Mouse (Mus musculus) urinary bladder, postnatal 25 days (tissue): ENCODE measurements at regions not wholly inside any gene's neighbourhood (a gene's known extent, or its start where the extent isn't known, plus 50 kb on each side); places are given as distances from the start of the nearest gene placed in this dataset.
A peak's percentile ranks its signal among the peaks of the same experiment; 100 is the strongest.

ENCODE experiments used
- DNase-seq: peaks from one replicate; pipeline ENCODE4 v3.0.0; 2022; ENCODE audit warnings: low spot score

DNA sequence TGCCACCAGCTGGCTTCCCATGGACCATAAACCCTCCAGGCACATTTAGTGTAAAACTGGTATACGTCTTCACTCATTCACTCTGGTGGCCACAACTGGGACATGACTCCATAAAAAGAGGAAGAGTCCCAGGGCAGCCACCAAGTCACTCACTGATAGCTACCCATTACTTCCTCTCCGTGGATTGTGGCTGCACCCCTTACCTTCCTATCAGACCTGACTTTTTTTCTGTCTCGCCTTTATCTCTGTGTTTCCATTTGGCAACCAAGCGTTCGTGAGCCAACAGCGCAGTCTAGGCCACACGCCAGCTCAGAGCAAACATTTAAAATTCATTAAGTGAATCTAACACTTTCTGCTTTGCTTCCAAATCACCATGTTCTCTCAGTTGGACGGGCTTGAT, 53.9 kb upstream of the Slc44a1 start:
- no peak for DNase-seq

DNA sequence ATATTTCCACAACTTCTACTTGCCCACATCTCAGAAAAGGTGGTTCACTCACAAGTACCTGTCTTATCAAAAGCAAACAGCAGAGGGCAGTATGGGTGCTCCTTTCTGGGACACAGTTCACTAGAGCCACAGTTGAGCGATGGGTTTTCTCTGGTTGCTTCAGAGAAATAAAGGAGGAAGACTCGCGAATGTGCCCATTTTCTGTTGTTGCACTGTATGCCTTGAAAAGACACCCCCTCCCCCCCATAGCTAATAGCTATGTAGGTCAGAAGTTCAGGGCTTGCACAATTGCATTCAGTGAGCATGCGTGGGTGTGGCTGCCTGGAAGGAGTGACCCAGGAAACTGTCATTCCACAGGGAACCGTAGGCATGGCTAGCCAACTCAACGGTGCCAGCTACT, 55.5 kb upstream of the Slc44a1 start:
- peak; percentile 75 for DNase-seq

DNA sequence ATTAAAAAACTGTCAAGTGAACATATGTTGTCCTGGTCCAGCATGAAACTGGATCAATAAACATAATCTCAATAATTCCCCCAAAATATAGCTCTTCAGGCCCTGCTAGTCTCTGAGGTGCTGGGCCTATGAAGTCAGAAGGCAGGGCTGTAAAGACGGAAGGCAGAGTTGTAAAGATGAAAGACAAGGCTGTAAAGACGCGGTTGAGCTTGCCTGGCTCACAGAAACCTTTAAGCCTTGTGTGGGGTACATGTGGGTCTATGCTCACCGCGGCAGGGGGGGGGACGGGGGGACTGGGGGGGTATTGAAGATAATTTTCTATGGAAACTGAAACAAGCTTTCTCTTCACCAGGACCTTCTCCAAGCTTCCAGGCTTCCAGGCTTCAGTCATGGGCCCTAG, 56.1 kb upstream of the Slc44a1 start:
- no peak for DNase-seq

DNA sequence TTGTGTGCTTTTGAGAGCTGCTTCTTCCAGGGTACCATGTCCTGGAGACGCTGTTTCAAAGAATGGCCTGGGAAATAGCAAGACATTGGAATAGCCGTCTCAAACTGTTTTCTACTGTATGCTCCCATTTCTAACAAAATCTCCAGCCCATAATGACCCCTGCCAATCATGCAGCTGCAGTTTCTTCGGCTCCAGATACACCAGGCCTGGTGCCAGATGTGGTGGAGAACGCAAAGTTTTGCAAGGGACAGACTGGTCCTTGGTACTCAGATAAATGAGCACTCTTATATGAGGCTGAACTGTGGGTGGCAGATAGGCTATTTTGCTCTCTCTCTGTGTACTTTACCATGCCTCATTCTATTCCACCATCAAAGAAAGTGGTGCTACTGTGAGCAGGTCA, 58.2 kb upstream of the Slc44a1 start:
- no peak for DNase-seq

DNA sequence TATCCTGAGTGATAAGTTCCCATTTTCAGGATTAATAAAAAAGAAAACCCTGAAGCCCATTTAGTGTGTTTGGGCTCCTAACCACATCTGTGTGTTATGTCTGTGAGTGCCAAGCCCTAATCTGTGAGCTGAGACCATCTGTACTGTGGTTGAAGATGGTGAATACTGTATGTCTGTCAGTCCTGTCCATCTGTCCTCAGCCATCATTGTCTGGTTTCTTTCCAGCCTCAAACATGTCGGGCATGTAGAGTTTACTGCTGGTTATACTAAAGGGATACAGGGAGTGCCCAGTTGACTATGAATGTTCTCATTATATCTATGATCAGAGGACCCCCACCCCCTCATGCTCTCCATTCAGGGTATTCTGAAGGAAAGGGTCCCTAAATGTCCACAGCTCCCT, 60.4 kb upstream of the Slc44a1 start:
- no peak for DNase-seq

DNA sequence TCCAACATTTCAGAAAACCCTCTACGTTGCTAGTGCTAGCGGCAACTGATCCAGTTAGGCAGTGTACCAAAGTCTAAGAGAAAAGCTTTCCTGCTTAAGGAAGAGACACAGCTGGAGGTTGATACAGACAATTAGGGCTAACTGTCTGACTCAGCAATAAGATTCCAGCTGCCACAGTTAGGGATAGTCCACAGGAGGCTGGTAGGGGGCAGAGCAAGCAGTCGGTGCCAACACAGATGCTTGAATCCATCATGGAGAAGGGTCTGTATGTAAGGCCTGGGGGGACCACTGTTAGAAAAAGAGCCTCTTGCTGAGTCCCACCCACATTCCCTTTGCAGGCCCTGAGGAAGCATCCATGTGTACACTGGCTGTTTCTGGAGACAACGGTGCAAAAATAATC, 63.2 kb upstream of the Slc44a1 start:
- DNase-seq, result no peak

DNA sequence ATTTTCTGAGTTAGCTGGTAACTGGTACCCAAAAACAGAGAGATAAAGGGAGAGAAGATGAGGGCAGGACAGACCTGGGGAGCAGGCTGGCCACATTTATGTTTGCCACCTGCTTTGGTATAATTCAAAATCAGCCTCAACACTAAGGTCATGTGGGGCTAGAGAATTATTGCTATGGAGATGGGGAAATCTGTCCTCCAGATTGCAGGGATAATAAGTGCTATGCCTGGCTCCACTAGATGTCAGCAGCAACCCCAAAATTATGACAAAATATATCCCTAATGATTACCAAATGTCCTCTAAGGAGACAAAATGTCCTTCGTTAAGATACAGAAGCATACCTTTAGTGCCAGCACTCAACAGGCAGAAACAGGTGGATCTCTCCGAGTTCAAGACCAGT, 83.8 kb upstream of the Slc44a1 start:
- no peak for DNase-seq

DNA sequence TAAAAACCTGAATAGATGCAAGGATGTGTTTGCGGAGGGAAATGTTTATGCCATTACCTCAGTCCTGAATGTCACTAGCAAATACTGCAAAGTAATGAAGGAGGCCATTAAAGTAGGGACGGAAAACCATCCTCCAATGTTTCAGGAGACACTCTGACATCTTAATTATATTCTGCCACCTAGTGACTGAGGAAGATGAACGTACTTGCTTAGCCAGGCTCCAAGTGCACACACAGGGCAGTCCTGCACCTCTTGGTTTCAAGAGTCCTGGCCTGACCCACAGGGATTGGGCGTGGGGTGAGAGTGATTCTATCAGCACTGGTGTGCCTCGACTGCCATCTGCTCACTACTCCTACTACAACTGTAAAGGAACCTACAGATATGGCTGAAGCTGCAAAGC, 85.3 kb upstream of the Slc44a1 start:
- DNase-seq, result no peak

DNA sequence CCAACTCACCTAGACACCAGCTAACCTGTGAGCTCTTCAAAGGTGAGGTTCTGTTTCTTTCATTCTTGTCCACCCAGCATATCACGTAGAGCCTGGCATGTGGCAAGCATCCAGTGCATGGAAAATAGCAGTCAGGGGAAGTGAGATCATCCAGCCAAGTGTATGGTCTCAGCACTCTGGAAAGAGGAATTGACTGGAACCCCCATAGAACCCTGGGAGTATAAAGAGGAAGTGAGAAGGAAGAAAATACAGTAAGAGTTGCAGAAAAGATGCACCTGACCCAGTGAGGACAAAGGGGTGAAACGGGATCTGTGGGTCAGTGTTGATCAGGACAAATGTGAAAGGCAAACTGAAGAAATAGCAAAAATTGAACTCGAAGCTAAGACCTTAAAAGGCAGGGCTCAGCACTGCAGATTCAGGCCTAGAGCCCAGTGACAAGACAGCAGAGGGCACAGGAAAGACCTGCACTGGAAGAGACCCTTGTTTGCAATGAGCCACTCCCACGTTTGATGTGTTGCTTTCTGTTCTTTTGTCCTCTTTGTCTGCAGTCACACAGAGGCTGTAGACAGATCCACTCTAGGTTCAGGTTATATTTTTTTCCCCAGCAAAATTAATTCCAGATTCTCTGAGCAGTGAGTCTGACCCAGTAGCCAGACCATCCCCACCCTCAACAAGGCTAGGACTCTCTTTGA, 86.7 kb upstream of the Slc44a1 start:
- no peak for DNase-seq

DNA sequence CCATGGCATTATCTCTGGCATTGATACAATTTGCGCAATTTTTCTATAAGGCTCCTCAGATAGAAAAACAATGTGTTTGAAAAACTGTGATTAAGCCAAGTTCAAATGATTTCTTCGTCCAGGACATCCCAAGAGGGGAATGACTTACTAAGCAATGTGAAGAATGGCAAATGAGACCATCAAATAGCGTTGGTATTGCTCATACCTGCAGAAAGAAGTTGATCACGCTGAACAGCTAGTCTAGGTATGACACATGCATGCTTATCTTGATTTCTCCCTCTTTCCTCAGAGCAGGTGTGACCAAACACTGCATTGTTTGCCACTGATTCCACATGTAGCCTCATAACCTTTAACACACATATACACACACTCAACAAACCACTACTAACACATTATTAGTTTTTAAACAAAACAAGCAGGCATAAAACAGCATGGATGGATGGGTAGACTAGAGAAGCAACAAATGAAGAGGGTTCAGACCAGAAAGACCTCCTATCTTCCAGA, 89.1 kb upstream of the Slc44a1 start:
- no peak for DNase-seq

DNA sequence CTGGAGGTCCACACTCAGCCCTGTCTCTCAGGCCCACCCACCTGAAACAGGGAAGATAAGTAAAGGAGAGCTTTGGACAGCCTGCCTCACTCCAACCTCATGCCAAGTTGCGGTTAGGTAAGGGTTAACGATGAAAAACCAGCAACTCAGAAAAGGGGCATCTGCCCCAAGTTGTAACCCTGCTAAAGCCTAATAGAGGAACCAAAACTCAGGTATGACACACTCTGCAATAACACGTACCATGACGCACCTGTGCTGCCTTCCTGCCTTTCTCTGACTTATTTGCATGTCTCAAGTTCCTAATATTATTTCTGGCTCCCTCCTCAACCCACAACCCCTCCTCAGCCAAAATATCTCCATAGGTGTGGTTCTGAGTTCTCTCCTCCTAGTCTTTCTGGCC, 94.9 kb upstream of the Slc44a1 start:
- no peak for DNase-seq

DNA sequence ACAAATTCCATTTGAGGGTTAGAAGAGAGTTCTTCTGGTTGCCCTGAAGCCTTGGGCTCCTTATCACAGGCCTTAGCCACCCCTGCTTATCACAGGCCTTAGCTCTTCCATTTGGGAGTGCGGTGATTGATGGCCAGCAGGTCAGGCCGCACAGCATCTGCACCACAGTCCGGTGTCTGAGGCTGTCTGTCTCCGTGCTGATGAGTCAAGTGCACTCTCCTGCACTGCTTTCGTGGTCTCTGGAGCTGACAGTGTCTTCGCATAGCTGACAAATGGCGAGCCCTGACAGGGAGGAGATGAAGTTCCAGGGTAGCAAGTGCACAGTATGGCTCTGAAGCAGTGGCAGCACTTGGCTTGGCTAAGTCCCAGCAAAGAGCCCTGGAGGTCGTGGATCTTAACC, 95.7 kb upstream of the Slc44a1 start:
- no peak for DNase-seq

DNA sequence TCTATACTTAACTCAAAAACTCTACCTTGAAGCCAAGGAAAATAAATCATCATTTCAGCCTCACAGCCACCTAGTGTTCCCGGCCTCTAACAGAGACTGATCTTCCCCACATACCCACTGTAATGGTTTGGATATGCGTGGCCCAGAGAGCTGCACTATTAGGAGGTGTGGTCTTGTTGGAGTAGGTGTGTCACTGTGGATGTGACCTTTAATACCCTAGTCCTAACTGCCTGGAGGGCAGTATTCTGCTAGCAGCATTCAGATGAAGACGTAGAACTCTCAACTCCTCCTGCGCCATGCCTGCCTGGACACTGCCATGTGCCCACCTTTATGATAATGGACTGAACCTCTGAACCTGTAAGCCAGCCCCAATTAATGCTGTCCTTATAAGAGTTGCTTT, 99.0 kb upstream of the Slc44a1 start:
- DNase-seq, result no peak

DNA sequence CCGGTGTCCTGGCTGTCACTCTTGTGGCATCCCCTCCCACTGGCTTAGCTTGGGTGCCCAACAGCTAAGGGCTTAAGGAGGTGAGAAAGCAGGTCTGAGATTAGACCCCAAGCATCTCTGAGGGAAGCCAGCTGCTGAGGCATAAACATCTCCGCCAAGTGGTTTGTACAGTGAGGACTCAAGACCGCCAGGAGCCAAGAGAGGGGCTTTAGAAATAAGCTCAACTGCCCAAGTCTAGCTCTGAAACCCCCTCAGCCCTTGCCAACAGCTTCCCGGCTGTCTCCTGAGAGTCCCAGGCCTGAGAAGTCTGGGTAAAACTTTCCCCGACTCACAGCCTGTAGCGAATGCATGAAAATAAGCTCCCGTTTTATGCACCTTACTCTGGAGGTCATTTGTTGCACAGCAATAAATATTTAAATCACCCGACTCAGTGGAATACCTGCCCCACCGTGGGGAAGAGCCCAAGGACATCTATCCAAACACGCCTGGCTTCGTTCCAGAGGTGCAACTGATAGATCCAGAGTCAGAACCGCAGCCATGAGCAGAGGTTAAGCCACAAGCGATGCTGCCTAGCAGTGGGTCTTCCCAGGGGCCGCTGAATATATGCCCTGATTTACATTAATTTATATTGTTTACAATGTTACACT, 100.1 kb upstream of the Slc44a1 start:
- DNase-seq, result no peak

DNA sequence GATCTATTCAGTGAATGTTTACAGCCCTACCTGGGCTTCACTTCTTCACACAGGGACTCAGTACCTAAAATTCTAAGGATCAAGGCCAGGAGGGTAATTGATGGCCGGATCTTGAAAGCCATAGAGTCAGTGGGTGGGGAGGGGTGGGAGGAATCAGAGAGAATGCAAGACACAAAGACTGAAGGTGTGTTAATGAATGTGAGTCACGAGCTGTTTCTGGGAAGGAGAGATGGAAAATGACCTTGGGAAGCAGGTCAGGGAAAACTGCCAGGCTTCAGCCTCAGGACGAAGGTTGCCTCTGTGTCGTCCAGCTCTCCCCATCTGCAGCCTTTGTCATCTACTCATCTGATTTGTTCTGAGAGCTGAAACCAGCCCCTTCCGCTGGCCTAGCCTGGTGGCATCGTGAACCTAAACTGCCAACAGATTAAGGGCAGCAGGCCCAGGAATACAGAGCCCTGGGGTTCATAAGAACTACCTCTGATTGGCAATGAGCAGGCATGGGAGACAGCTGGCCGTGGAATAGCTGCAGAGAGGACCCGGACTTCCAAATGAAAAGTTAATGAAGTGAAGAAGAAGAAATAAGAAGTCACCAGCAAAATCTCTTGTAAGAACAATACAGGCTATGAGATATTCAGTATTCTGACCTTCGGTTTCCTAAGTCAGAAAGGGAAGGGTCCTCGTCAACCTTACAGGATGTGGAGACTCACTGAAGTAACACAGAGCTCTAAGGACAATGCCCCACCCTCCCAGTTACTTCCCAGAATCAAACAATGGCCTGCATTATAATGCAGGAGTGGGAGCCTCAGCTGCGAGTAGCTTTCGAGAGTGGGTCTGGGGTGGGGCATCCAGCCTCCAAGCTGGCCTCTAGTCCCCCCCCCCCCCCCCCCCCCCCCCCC, 100.8 kb upstream of the Slc44a1 start:
- DNase-seq, result no peak

DNA sequence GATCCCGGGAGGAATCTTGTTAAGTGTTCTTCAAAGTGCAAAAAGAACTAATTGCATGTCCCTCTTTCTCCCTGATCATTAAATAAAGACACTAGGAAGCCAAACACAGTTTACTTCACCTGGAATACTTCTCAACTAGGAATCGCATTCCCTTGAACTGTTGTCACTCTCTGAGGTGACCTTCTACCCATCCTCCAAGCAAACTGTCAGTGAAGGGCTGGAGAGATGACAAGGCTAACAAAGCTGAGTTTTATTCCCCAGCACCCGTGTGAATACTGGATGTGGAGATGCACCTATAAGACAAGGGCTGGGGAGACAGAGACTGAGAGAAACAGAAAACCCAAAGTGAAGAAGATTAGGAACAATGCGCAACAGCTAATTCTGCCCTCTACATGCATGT, 101.7 kb upstream of the Slc44a1 start:
- DNase-seq, result no peak

DNA sequence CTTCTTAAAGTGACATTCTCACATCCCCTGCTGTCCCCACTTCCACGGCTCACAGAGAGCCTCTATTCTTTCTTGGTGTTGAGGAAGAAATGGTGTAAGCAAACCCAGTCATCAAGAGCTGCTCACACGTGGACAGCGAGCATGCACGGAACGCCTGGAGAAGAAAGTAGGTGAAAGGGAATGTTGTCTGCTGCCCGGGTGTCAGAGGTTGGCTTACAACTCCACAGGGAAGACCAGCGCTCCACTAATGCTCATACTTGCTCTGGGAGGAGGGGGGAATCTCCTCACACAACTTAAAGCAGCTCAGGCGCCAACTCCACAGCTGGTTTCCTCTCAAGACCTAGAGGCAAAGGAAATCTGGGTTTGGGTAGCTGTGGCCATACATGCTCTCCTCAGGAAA, 102.4 kb upstream of the Slc44a1 start:
- DNase-seq, result no peak

DNA sequence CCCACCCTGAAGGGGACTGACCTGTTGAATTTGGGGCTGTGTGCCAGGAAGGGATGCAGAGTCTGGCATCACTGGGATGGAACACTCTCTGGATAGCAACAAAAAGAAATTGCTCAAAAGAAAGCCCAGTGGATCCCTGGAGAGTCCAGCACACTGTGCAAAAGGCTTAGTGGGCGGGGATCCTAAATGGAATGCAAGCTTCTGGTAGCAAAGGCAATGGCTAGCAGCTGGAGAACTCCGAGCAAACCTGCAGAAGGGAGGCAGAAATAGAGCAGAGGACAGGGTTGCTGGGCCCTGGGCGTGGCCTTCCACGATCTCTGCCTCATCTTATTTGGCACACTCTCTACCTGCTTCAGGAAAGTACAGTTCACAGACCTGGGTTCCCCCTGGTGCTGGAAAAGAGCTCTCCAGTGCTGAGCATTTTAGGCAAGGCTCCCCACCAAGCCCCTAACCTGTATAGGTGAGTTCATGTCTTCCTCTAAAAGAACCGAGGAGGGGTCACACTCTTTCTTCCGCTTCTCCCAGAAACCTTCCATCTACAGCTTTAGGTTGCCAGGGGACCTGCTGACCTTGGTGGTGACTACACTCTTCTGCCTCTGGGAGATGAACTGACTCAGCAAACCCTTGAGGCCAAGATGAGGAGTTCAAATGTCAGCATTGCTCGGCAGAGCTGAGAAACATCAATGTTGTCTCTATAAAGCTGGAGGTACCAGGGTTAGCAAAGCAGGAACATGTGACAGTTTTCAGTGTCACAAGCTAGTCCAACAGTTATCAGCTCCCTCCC, 112.6 kb upstream of the Slc44a1 start:
- DNase-seq, result no peak

DNA sequence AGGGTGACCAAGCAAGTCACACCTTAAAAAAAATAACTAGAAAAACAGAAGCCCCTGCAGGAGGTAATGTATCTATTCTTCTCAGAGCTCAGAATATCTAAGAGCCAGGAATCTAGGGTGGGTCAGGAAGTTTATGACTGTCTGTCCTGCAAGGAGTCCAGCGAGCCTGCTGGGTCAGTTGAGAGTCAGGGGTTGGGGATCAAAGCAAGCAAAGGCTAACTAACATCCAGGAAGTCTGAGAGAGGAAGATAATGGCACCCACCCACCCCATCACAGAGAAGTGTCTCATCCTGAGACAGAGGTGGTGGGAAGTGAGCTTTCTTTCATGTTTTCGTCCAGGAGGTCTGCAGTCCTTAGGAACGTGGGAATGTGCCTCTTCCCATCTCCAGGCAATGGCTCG, 116.4 kb upstream of the Slc44a1 start:
- DNase-seq, result no peak

DNA sequence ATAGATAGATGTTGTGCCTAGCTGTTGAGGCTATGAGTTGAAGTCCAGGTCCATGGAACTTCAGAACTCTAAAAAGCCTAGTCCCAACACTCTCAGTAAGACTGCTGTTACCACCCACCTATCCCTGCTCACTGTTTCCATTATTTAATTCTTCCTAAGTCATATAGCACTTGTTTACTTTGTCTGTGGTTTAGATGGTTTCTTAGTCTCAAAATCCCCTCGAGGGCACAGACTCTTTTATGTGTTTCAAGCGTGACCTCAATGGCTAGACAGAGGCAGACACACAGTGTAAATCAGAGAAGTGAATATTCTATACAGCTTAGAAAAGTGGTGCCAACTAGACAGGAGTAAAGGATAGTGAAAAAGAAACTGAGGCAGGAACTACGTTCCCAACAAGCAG, 117.0 kb upstream of the Slc44a1 start:
- no peak for DNase-seq

DNA sequence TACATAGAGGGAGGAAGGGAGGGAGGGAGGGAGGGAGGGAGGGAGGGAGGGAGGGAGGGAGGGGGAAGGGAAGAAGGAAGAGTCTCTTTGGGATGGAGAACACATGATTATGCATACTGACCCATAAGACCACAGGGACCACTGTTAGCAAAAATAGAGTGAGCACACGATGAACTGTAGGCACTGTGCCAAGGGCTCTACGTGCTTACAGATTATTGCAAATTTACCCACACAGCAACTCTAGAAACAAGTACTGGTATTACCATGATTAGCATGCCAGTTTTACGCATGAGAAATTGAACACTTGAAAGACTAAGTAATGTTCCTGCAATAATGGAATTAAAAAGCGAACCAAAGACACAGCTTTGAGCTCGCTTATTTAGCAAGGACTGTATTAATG, 117.7 kb upstream of the Slc44a1 start:
- no peak for DNase-seq

DNA sequence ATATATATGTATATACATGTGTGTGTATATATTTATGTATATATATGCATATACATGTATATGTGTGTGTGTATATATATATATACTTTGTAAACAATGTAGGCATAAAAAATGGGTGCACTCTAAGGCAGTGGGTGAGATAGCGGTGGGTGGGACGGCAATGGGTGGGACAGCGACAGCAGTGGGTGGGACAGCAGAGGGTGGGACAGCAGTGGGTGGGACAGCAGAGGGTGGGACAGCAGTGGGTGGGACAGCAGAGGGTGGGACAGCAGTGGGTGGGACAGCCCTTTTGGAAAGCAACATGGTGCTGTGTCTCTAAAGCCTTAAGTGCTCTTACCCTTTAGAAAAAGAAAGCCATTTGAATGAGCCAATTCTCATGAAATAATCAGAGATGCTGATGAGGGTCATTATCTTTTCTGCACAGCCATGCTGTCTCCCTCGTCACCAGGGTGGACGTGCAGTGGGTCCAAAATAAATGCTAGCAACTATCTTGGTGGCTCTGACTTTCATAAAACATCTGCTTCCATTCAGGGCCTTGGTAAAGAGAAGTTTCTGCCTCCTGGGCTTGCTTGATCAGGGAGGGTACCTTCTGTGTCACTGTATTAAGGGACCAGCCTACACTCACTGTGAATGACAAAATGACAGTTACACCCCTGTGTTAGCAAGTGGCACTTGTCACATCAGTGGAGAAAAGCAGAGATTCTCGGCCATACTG, 119.3 kb upstream of the Slc44a1 start:
- DNase-seq, result no peak
